In genomic region chr11:33103291-33103943, GRCm38 (mm10) we compare ENCODE assay signal across 15 mouse cellular contexts. TPM values are rescaled to one million over a fixed set of nuclear protein-coding genes. Genes with fewer than 3 reads are reported as not detected.
DNase-seq lines count a peak whose midpoint lies in the region; ATAC-seq and TF ChIP-seq lines count a peak whose summit lies in the region.
"Had no signal": no experiment of that assay in that cellular context is flagged by ENCODE, and none has a peak within 500 bp of the region (broad histone marks: within the 10 kb centered on the region; RNA-seq: fewer than 3 reads in every experiment).

No protein-coding gene starts in this region.

- H3K4me3 ChIP-seq in megakaryocyte, embryonic 14.5 days (replicated peaks), result peak overlapping the region; percentile 46
- H3K4me3 ChIP-seq in stomach, postnatal 0 days (ENCODE audit: low read depth, low read length), result no peak overlapping the region
- H3K4me3 ChIP-seq: forebrain, embryonic 12.5 days; hindbrain, embryonic 10.5 days; midbrain, embryonic 10.5 days had no signal

- H3K4me1 ChIP-seq in megakaryocyte, embryonic 14.5 days, result peaks cover 5% of the 10 kb centered on the region
- H3K4me1 ChIP-seq in stomach, postnatal 0 days (replicated peaks; ENCODE audit: control insufficient read depth, insufficient read depth), result peaks cover 5% of the 10 kb centered on the region; the same call in 1 of the 2 replicates

- TF ChIP-seq CTCF in stomach, postnatal 0 days (IDR thresholded peaks at IDR 0.05; ENCODE audit: low read depth), result no peak

- no peaks in the 10 kb centered on the region for H3K9me3 ChIP-seq in megakaryocyte, embryonic 14.5 days
- H3K9me3 ChIP-seq in stomach, postnatal 0 days (ENCODE audit: control insufficient read depth, low read length), result no peaks in the 10 kb centered on the region
- H3K9me3 ChIP-seq: forebrain, embryonic 12.5 days; hindbrain, embryonic 10.5 days; midbrain, embryonic 10.5 days had no signal

- DNase-seq in left cerebral cortex, postnatal 4 days, result peak; percentile 21
- no peak for DNase-seq in left cerebral cortex, adult 8-10 months (ENCODE audit: low spot score in 2 of 2)
- DNase-seq in adrenal gland, adult 18-20 months (ENCODE audit: low spot score in 2 of 2), result peak; percentile 28 to 29
- DNase-seq in stomach, postnatal 0 days (ENCODE audit: low spot score), result peak; percentile 33
- DNase-seq in thymus, postnatal 4 days, result no peak
- DNase-seq: cerebellum, postnatal 36 days; gastrocnemius, postnatal 25 days; kidney, adult 8-10 months; thymus, adult 18-20 months had no signal

- no peak overlapping the region for H3K4me2 ChIP-seq in stomach, postnatal 0 days (replicated peaks; ENCODE audit: low read depth)
- H3K4me2 ChIP-seq: forebrain, embryonic 12.5 days had no signal

- H3K27me3 ChIP-seq in megakaryocyte, embryonic 14.5 days (replicated peaks), result peaks cover 21% of the 10 kb centered on the region
- no peaks in the 10 kb centered on the region for H3K27me3 ChIP-seq in stomach, postnatal 0 days (ENCODE audit: control insufficient read depth, insufficient read depth, low read length)
- H3K27me3 ChIP-seq: forebrain, embryonic 12.5 days had no signal

- H3K27ac ChIP-seq in stomach, postnatal 0 days (replicated peaks), result no peak overlapping the region
- H3K27ac ChIP-seq: forebrain, embryonic 12.5 days; hindbrain, embryonic 10.5 days; midbrain, embryonic 10.5 days had no signal

- H3K9ac ChIP-seq in stomach, postnatal 0 days (ENCODE audit: low read length), result no peak overlapping the region
- H3K9ac ChIP-seq: forebrain, embryonic 12.5 days had no signal

- no peak for TF ChIP-seq EP300 in stomach, postnatal 0 days (optimal IDR thresholded peaks at IDR 0.05)

- 75% methylated on average over 13 of the region's 13 CpGs for WGBS in stomach, postnatal 0 days

- intact Hi-C loops in left cerebral cortex, postnatal 4 days (cut with DNase I), result no loop called here

- no peaks in the 10 kb centered on the region for H3K36me3 ChIP-seq in megakaryocyte, embryonic 14.5 days (replicated peaks; ENCODE audit: low read length)
- no peaks in the 10 kb centered on the region for H3K36me3 ChIP-seq in stomach, postnatal 0 days (ENCODE audit: control insufficient read depth, insufficient read depth, low read length)
- H3K36me3 ChIP-seq: forebrain, embryonic 12.5 days; hindbrain, embryonic 10.5 days; midbrain, embryonic 10.5 days had no signal

- ATAC-seq in megakaryocyte, adult 5-6 weeks (ENCODE audit: poor library complexity, severe bottlenecking), result no peak
- no peak for ATAC-seq in stomach, postnatal 0 days (ENCODE audit: low FRiP score, low TSS enrichment)

RNA-seq across cellular contexts. Expression of gene Fgf18, which starts 43.8 kb away (rescaled TPM):
- 1 to 10 TPM; 7.4 to 8.4 TPM for total RNA-seq in left cerebral cortex, postnatal 4 days (2021)
- total RNA-seq in left cerebral cortex, adult 8-10 months (2022), result 1 to 10 TPM; 2.2 to 3.9 (median 3.0) TPM
- not detected in 2 replicates for polyA plus RNA-seq in megakaryocyte, embryonic 14.5 days (2012; ENCODE audit: insufficient read depth, low replicate concordance)
- total RNA-seq in megakaryocyte, adult 5-6 weeks (2015), result not detected in 2 replicates
- not detected in 2 replicates for total RNA-seq in megakaryocyte, adult 5-6 weeks (2017)
- total RNA-seq in adrenal gland, adult 18-20 months (2021), result 1 to 10 TPM; 1.3 to 2.0 TPM
- polyA plus RNA-seq in stomach, postnatal 0 days (2015; fragmentation: Nextera tagmentation; extraction: Ambion mirVana), result 1.4 and 2.3 TPM in 2 replicates
- polyA plus RNA-seq: small intestine, adult 2 months had no signal

RNA-seq across cellular contexts. Expression of gene Npm1, which starts 59.6 kb away (rescaled TPM):
- 100 to 1,000 TPM; 303 to 338 TPM for total RNA-seq in left cerebral cortex, postnatal 4 days (2021)
- total RNA-seq in left cerebral cortex, adult 8-10 months (2022), result 100 to 1,000 TPM; 184 to 202 (median 195) TPM
- 6.4 and 137 TPM in 2 replicates for polyA plus RNA-seq in megakaryocyte, embryonic 14.5 days (2012; ENCODE audit: insufficient read depth, low replicate concordance)
- 717 and 796 TPM in 2 replicates for total RNA-seq in megakaryocyte, adult 5-6 weeks (2015)
- total RNA-seq in megakaryocyte, adult 5-6 weeks (2017), result 1,083 and 1,097 TPM in 2 replicates
- total RNA-seq in adrenal gland, adult 18-20 months (2021), result 100 to 1,000 TPM; 224 to 282 TPM
- polyA plus RNA-seq in stomach, postnatal 0 days (2015; fragmentation: Nextera tagmentation; extraction: Ambion mirVana), result 343 and 356 TPM in 2 replicates

Comparison
In these comparisons a context has a peak if more than half of its experiments do, and no peak if none do; other contexts are left out.
1. DNase-seq: peak in left cerebral cortex, postnatal 4 days (single experiment), adrenal gland, adult 18-20 months (2 of 2) and stomach, postnatal 0 days (single experiment); none in left cerebral cortex, adult 8-10 months (0 of 2) and thymus, postnatal 4 days (single experiment).